Mouse (Mus musculus) neural tube, embryonic 12.5 days (tissue): ENCODE results near the gene Cyp8b1. TPM values are rescaled to one million over a fixed set of nuclear protein-coding genes. Genes with fewer than 3 reads are reported as not detected.

Source experiments
- polyA plus RNA-seq: library from polyadenylated mRNA; unstranded; fragments of >200 nt; fragmentation: Nextera tagmentation; extraction: Ambion mirVana; gene quantifications from 2 replicates; pipeline ENCODE4 v1.2.1, GENCODE M21; 2016

The Cyp8b1 gene
- polyA plus RNA-seq, 1 experiment from 2014 or later: not detected

Other genes with a start within 250 kb of the Cyp8b1 start
- 21.5 and 23.5 TPM in 2 replicates for gene Sec22c, start 210.8 kb downstream of the Cyp8b1 start, polyA plus RNA-seq
- 131 and 134 TPM in 2 replicates for gene Ss18l2, start 206.0 kb downstream of the Cyp8b1 start, polyA plus RNA-seq
- gene Nktr, start 197.1 kb downstream of the Cyp8b1 start, polyA plus RNA-seq: 57.6 and 64.5 TPM in 2 replicates
- 13.1 and 19.2 TPM in 2 replicates for gene Zfp651, start 157.0 kb downstream of the Cyp8b1 start, polyA plus RNA-seq
- 2.1 and 2.8 TPM in 2 replicates for gene Klhl40, start 138.7 kb downstream of the Cyp8b1 start, polyA plus RNA-seq
- gene Hhatl, start 123.8 kb downstream of the Cyp8b1 start, polyA plus RNA-seq: not detected in 2 replicates
- 4.0 and 4.8 TPM in 2 replicates for gene Ccdc13, start 76.8 kb downstream of the Cyp8b1 start, polyA plus RNA-seq
- 134 and 147 TPM in 2 replicates for gene Higd1a, start 57.9 kb downstream of the Cyp8b1 start, polyA plus RNA-seq
- gene Ackr2, start 17.9 kb downstream of the Cyp8b1 start, polyA plus RNA-seq: 0.48 and 0.95 TPM in 2 replicates
- gene Fam198a, start 34.7 kb upstream of the Cyp8b1 start, polyA plus RNA-seq: 1.1 and 1.4 TPM in 2 replicates
- 16.2 and 17.0 TPM in 2 replicates for gene Pomgnt2, start 80.8 kb upstream of the Cyp8b1 start, polyA plus RNA-seq
- gene Snrk, start 201.0 kb upstream of the Cyp8b1 start, polyA plus RNA-seq: 48.9 and 51.0 TPM in 2 replicates